Mouse (Mus musculus) left cerebral cortex, postnatal 4 days (tissue): ENCODE measurements around the gene Rnf157. TPM values are rescaled to one million over a fixed set of nuclear protein-coding genes. Genes with fewer than 3 reads are reported as not detected.
"Not testable (repeated sequence)": the region's sequence is repeated elsewhere in the genome, so short reads cannot be mapped to it uniquely, and the experiment has no call there.

Experiments
- DNase-seq: peaks from one replicate; pipeline ENCODE4 v3.0.0-alpha.2; 2022
- intact Hi-C: fragments of 180-260 bp; cut with DNase I; formaldehyde crosslinking; loops from one replicate; pipeline ENCODE4 v1.15.1; 2025
- total RNA-seq, 2 experiments: library from RNA; stranded (reverse); gene quantifications; 2 replicates each; pipeline ENCODE4 v1.2.3; 2021

Rnf157 gene
- total RNA-seq, 2 experiments from 2014 or later = 187 to 192 TPM

DNA sequence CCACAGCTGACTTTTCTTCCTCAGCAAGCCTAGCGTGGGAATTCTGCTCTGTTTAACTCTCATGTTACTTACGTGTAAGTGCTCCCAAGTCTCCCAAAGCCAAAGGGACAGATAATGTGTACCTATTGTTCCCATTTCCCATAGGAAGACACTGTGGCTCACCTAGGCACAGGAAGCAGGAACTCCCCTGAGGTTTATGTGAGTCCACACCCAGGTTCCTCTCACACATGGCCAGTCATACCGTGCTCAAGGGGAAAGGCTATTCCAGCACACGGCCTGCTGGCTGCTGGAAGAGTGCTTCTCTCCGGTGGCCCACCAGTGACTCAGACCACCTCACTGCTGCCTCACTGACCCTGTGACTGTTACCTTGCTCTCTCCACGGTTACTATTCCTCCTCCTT, 8.3 kb upstream of the Rnf157 start:
- no peak for DNase-seq
- intact Hi-C loops = no loop called here

DNA sequence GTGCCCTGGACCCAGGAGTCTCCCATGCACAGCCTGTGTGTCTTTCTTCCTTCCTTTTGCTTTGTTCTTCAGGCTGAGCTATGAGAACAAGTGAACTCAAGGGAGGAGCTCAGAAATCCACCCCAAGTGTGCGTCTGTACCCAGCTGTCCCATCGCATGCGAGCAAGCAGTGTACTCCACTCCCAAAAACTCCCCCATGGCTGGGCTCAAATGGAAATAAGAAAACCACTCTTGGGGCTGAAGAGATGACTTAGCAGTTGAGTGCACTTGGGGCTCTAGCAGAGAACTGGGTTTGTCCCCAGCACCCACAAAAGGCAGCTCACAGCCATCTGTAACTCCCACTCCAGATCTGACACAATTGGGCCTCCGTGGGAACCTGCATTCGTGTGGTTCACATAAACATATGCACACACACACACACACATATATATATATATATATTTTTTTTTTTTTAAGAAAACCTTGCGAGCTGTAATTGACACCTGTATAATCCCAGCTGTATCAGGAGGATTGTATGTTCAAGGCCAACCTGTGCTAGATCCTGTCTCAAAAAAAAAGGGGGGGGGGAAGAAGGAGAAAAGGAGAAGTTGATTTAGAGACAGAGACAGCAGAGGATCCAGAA, 6.1 kb upstream of the Rnf157 start:
- no peak for DNase-seq
- intact Hi-C loops = no loop called here

DNA sequence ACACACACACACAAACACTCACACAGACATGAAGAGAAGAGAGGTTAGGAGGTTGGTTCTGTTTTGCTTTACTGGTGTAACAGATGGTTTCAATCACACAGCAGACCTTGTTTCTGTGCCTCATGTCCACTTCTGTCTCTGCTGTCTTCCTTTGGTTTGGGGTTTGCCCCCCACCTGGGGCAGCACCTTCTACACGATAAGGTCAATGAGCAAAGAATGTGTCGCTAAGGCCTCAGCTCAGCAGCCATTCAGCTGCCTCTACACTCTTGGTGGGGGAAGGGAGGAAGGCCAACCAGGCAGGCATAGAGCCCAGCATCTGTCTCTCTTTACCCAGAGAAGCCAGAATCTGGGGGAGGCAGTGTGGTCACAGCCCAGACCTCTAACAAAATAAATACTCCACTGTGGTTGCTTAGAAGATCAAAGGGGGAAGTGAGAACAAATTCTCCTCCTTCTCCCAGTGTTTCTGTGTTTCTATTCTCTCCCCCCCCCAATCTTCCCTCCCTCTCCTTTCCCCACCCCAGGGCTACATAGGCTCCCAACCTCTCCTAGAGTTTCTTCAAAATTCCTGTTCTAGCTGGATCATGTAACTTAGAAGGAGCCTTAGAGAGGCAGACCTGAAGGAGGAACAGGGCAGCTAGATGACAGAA, 5.5 kb upstream of the Rnf157 start:
- intact Hi-C loops = no loop called here
- peak; percentile 38 for DNase-seq

DNA sequence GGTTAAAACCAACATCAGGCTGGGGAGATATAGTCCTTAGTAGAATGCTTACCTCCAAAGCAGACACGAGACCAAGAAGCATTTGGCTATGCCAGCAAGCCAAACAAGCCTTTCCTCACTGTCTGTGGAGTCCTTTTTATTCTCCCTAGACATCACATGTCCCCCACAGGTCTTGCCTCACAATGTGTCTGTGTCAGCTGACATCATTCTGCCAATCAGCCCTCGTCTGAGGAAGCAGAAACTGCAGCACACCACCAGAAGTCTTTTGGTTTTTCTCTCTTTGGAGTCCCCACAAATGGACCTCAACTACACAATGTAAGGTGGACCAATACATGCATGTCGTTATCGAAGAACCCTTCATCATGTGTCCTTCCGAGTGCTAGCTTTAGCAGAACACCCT, 4.2 kb upstream of the Rnf157 start:
- intact Hi-C loops = no loop called here
- no peak for DNase-seq

DNA sequence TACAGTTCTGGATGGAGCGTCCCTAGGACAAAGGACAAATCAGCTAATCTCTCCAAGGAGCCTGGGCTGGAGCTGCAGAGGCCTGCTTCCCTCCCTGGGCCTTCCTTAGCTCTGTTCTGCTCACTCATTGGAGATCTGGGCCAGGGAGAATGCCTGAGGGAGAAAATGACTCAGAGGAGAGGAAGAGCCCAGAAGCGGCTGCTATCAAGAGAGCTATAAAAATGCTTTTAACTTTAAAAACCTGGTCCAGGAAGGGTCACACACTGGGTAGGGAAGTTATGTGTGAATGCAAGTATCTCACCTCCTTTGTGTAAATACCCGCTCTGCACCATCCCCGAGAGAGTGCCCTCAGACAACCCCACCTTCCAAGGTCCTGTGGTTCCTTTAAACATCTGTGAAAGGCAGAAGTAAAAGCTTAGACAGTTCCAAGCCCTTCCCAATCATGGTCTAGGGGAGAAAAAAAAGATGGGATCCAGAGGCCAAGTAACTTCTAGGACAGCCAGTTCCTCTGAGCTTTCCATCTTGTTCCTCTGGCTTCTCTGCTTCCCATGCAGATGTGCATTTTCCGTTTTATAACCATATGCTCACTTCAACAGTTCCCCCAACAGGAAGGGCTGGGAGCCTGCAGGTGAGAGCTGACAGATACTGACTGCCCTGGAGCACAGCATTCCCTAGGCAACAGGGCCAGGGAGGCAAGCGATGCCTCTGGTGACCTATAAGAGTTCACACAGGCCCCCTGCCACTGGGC, 3.5 kb upstream of the Rnf157 start:
- no peak for DNase-seq
- intact Hi-C loops = no loop called here

DNA sequence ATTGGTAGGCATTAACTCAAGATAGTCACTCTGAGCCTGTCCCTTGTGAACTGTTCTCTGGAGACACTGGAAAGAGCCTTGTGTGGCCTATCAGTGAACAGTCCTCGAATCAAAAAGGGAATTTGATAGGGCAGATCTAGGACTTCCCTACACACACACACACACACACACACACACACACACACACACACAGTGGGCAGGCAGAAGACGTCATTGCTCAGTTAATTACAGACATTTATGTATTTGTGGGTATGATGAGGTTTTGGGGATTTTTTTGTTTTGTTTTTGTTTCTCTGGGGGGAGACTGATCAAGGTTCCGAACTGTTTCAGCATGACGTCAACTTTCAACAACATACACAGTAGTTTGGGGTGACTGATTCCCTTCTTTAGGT, 795 bp upstream of the Rnf157 start:
- DNase-seq = no peak
- intact Hi-C loops = no loop called here

DNA sequence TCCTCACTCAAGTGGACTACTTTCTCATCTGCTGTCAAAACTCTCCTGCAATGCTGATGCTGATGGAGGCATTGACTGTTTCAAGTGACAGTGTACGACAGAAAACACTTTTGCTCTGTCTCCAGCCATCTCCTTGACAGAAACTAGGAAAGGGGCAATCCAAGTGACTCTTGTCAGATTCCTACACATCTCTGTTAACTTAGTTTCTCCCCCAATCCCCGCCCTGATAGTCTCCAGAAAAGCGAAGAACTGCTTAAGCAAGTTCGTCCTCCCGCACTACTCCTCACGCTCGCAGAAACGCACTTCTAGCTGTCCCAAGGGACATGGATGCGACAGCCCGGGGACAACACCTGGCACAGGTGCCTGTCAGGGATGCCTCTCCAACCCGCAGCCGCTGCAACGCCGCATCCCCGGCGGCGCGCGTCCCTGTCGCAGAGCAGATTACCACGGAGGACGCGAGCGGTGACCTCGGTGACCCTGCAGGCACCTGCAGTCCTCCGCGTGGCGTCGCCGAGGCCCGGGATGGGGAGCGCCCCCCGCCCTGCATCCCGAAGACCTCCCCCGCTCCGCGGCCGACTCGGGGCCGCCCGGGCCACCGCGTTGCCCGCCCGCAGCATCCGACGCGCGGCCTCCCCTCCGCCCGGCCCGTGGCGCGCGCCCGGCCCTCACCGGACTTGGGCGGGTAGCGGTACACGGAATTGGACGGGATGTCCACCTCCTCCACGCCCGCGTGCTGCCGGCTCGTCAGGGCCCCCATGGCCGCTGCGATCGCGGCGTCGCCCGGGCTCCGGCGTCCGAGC, 604 bp downstream of the Rnf157 start:
- intact Hi-C loops = no loop called here
- DNase-seq = peak; percentile 21

DNA sequence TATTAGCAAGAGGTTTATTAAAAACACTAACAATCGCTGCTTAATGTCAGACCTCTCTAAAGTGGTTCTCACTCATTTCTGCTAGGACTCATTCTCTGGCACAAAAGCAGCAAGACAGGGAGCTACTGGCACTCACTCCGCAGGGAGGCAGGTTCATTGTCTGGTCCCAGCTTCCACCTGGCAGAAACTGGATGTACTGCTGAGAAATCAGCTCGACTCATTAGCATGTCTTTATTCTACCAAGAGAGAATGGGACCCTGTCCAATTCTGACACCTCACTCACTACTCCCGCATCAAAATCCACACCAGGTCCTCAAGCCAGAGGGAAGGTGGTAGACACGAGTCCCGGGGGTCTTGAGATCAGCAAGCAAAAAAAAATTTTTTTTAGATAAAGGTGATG, 1.2 kb downstream of the Rnf157 start:
- intact Hi-C loops = no loop called here
- peak; percentile 53 for DNase-seq

DNA sequence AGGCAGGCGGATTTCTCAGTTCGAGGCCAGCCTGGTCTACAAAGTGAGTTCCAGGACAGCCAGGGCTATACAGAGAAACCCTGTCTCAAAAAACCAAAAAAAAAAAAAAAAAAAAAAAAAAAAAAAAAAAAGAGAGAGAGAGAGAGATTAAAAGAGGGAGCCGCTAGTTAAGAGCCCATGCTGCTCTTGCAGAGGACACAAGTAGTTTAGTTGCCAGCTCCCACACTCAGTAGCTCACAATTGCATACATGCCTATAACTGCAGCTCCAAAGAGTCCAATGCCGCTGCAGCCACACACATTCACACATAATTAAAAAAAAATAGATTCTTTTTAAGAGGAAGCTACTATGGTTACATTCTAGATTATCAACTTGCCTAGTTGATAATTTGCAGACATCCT, 2.4 kb downstream of the Rnf157 start:
- intact Hi-C loops, DNase-seq: not testable (repeated sequence)

DNA sequence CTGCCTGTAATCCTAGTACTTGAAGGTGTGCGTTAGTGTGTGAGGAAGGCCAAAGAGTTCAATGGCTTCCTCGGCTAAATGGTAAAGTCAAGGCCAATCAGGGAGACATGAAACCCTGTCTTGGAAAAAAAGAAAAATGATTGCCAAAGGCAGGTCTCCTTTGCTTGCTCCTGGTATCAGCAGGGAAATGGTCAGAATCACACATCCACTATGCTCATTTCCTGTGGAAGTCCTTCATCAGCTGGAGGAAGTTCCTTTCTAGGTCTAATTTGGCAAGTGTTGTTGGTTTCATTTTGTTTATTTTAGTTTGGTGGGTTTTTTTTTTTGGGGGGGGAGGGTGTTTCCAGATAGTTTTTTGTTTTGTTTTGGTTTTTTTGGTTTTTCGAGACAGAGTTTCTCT, 3.8 kb downstream of the Rnf157 start:
- intact Hi-C loops = no loop called here

DNA sequence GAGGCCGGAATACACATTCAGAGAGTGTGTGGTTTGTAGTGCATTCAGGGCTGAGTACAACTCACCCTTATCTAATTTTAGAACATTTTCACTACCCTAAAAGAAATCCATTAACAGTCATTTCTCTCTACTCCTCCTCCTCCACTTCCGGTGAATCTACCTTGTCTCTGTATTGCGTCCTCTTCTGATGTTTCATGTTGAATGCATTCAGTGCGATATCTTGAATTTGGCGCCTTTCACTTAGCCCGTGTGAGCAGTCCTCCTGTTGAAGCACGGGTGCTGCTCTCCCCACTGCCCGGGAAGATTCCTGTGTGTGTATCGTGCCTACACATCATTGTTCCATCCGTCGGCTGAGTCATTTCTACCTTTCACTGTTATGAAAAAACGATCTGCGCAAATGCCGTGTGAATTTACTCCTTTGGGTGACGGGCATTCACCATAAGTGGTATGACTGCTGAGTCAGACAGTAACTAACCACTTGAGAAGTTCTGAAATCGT, 6.6 kb downstream of the Rnf157 start:
- intact Hi-C loops = no loop called here
- DNase-seq = no peak

More for the DNA sequence above, 3.8 kb downstream of the Rnf157 start:
- no peak for DNase-seq

DNA sequence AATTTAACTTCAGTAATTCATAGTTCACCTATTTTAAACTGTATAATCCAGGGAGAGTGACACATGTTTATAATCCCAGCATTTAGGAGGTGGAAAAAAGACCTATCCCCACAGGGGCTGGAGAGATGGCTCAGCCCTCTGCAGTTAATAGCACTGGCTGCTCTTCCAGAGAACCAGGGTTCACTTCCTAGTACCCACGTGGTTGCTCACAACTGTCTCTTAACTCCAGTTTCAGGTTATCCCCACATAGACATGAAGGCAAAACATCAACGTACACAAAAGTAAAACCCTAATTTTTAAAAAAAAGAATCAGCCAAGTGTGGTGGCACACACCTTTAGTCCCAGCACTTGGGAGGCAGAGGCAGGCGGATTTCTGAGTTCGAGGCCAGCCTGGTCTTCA, 7.2 kb downstream of the Rnf157 start:
- DNase-seq = no peak
- intact Hi-C loops = no loop called here

DNA sequence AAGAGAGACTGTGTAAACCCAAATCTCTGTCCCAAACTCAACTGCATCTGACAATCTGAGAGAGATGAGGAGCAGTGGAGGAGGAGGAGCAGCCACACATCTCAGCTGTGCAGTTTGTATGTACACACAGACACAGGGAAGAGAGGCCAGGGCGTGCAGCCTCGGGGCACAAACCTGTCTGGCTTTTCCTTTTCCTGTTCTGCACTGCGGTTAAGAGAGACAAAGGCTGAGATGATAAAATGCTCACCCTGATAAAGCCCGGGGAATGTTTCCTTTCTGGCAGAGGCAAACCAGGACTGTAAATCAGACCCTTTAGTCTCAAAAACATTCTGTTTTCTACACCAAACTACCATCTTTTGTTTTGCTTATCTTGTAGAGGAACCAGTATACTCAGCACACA, 12.3 kb downstream of the Rnf157 start:
- intact Hi-C loops = no loop called here
- DNase-seq = no peak

DNA sequence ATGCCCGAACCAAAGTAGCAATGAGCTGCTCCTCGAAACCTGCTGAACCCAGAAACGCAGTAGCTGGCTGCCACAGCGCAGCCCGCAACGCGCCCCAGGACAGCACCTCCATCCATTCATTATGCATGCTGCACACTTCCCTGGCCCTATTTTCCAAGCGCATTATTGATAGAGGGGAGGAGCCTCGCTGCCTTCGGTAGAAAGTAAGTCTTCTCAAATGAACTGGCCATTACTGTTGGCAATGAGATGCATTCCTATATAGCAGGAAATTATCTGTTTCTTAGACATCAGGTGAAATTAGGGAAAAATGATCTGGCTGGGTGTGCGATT, 14.5 kb downstream of the Rnf157 start:
- intact Hi-C loops = no loop called here

DNA sequence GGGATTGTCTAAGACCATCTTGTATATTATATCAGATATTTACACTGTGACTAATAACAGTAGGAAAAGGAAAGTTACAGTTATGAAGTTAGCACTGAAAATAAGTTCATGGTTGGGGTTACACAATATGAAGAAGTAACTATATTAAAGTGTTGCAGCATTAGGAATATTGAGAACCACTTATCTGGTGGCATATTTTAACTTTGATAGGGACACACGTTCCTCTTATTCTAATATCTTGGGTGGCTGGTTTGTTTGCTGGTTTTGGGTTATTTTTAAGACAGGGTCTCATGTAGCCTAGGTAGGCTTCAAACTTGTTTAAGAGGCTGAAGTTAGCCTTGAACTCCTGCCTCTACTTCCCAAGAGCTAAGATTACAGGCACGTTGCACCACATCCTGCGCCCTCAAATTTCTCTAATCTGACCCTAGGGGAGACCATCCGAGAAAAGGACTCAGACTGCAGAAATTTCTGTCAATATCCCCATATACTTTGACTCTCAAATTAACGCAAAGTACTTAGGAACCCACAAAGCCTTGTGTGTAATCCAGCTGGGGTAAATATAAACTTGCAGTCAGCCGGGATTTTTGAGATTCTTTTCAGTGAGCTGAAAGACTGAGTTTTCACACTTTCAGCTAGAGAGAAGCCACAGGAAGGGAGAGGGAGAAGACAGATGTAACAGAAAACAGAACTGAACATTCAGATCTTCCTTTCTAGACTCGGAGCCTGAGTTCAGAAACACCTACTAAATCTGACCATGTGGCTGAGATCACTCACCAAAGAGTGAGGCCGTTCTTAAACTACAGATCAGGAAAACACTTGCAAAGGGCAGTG, 15.1 kb downstream of the Rnf157 start:
- intact Hi-C loops = no loop called here
- no peak for DNase-seq

More for the DNA sequence above, 14.5 kb downstream of the Rnf157 start:
- no peak for DNase-seq

DNA sequence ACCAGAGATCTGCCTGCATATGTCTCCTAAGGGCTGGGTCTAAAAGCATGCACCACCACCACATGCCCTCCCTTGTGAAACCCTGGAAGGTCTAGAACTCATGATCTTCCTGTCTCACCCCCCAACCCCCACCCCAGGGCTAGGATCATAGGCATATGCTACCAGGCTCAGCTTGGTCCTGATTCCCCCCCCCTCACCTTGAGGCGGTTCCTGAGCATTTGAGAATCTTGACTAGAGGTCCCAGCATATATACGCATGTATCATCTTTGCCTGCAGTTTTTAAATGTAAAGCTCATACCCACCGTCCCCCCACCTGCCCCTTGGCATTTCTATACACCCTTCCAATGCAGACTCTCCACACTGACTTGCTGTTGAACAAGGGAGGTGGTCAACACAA, 15.9 kb downstream of the Rnf157 start:
- intact Hi-C loops = no loop called here
- no peak for DNase-seq

DNA sequence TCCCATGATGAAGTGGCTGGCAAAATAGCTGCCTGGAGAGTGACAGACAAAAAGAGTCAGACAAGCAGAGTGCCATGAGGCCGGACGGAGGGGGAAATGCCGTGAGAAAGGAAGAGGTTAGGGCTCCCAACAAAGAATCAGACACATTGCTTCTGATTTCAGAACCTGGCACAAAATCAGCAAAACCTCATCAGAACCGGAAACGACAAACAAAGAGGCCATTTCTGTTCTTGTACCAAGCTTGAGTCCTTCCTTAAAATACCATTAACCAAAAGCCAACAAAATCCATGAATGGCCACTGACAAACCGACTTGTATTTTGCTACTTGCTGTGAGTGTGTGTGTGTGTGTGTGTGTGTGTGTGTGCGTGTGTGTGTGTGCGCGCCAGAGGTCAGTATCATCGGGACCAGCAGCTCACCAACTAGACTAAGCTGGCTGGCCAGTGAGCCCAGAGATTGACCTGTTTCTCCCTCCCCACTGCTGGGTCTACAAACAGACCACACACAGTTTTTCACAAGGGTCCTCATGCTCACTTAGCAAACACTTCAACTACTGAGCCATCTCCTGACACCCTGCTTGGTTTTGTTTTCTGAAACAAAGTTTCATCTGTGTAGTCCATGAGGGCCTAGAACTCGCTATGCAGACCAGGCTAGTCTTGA, 16.4 kb downstream of the Rnf157 start:
- no peak for DNase-seq
- intact Hi-C loops = no loop called here

DNA sequence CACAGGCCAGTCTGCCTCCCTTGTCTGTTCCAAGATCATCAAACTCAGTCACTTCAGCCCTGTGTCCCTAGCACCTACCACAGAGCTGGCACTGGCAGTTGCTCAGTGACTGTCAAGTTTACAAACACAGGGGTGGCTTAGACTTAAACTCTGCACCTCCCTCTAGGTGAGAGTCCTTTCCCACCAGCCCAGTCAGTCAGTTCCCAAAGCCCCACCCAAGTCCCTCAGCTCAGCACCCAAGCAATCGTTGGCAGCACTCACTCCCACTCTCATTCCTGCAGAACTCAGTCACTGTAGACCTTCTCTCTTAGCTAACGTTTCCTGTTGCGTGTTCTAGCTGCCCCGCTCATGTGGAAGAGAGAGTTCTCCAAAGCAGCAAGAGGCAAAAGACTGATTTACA, 18.1 kb downstream of the Rnf157 start:
- intact Hi-C loops = no loop called here
- DNase-seq = no peak

DNA sequence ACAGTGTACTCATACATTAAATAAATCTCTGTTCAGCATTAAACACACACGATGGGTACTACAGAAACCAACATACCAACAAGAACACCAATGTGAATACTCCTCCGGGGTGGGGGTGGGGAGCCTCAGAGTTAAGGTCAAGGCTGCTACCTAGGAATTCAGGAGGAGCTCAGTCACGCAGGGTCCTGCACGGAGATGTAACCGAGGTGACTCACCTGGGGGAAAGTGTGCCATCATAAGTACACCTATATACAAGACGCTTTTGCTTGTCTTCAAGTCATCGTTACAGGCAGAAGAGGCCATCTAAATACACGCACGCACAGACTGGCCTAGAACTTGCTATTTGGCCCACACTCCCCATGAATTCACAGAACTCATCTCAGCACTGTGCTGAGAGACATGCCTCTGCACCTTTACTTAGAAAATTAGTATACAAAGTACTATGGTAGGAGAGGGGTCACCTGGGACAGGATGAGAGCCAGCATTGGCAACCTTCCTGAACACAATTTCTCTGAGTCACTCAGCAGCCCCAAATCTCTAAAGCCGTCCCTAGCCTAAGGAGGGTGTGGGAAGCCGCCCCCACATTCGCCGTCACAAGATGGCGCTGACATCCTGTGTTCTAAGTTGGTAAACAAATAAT, 23.9 kb downstream of the Rnf157 start:
- intact Hi-C loops = no loop called here
- no peak for DNase-seq
